In the genomic region with DNA sequence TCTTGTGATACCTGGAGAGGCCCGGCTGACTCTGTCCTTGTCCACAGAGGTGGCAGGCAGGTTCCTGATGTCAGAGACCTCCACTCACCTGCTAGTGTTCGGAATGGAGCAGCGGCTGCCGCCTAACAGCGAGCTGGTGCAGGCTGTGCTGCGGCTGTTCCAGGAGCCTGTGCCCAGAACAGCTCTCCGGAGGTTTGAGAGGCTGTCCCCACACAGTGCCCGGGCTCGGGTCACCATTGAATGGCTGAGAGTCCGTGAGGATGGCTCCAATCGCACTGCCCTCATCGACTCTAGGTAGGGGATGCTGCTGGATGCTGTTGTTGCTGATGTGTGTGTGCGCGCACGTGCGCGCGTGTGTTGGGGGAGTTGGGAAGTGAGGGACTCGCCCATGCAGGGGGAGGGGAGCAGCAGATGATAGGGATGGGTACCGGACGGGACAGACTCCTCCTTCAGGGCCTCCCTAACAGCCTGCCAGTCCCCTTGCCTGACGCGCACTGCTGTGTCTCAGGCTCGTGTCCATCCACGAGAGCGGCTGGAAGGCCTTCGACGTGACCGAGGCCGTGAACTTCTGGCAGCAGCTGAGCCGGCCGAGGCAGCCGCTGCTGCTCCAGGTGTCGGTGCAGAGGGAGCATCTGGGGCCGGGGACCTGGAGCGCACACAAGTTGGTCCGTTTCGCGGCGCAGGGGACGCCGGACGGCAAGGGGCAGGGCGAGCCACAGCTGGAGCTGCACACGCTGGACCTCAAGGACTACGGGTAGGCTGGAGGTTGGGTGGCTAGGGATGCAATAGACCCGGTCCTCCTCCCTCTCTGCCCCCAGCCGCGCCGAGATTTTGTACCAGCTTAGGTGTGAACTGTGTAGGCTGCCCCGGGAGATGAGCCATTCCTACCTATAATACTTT, we compare ENCODE assay signal across 10 mouse cellular contexts. TPM values are rescaled to one million over a fixed set of nuclear protein-coding genes. Genes with fewer than 3 reads are reported as not detected.
DNase-seq lines count a peak whose midpoint lies in the region; ATAC-seq lines count a peak whose summit lies in the region.
"Not testable (repeated sequence)": the region's sequence is repeated elsewhere in the genome, so short reads cannot be mapped to it uniquely, and the experiment has no call there.
"Had no signal": no experiment of that assay in that cellular context is flagged by ENCODE, and none has a peak within 500 bp of the region (broad histone marks: within the 10 kb centered on the region; RNA-seq: fewer than 3 reads in every experiment).

No protein-coding gene starts in this region.

- WGBS in embryonic facial prominence, embryonic 11.5 days, result 4% methylated on average over 42 of the region's 51 CpGs
- 6% methylated on average over 42 of the region's 51 CpGs for WGBS in forebrain, embryonic 16.5 days
- WGBS in hindbrain, embryonic 11.5 days, result 5% methylated on average over 43 of the region's 51 CpGs
- WGBS in kidney, embryonic 16.5 days, result 8% methylated on average over 45 of the region's 51 CpGs
- 5% methylated on average over 51 of the region's 51 CpGs for WGBS in lung, embryonic 15.5 days
- 4% methylated on average over 49 of the region's 51 CpGs for WGBS in midbrain, embryonic 15.5 days
- 6% methylated on average over 41 of the region's 51 CpGs for WGBS in stomach, embryonic 14.5 days

- not testable (repeated sequence) for H3K27ac ChIP-seq in embryonic facial prominence, embryonic 11.5 days (replicated peaks; ENCODE audit: low read depth, low read length); forebrain, embryonic 16.5 days (ENCODE audit: low read length); hindbrain, embryonic 11.5 days (ENCODE audit: low read depth, low read length); kidney, embryonic 16.5 days (ENCODE audit: low read length); lung, embryonic 15.5 days; midbrain, embryonic 15.5 days; stomach, embryonic 14.5 days (ENCODE audit: low read length)

- not testable (repeated sequence) for H3K4me1 ChIP-seq in embryonic facial prominence, embryonic 11.5 days (ENCODE audit: control insufficient read depth, insufficient read depth, low read length); forebrain, embryonic 16.5 days (replicated peaks; ENCODE audit: control insufficient read depth, insufficient read depth, low read length); hindbrain, embryonic 11.5 days (replicated peaks; ENCODE audit: control insufficient read depth, insufficient read depth, low read length); kidney, embryonic 16.5 days (ENCODE audit: insufficient read depth, low read length); lung, embryonic 15.5 days; midbrain, embryonic 15.5 days; stomach, embryonic 14.5 days (ENCODE audit: control insufficient read depth, insufficient read depth, low read length)

- H3K9ac ChIP-seq in embryonic facial prominence, embryonic 11.5 days (replicated peaks; ENCODE audit: low read length); forebrain, embryonic 16.5 days (replicated peaks; ENCODE audit: low read depth, low read length); hindbrain, embryonic 11.5 days (ENCODE audit: low read depth, low read length); kidney, embryonic 16.5 days (replicated peaks; ENCODE audit: low read length); lung, embryonic 15.5 days; midbrain, embryonic 15.5 days; stomach, embryonic 14.5 days (replicated peaks; ENCODE audit: low read depth, low read length): not testable (repeated sequence)

- not testable (repeated sequence) for H3K9me3 ChIP-seq in embryonic facial prominence, embryonic 11.5 days (replicated peaks; ENCODE audit: control insufficient read depth, low read length); forebrain, embryonic 16.5 days (ENCODE audit: control insufficient read depth, low read length); hindbrain, embryonic 11.5 days (ENCODE audit: control insufficient read depth, low read length); kidney, embryonic 16.5 days (ENCODE audit: low read length); lung, embryonic 15.5 days; midbrain, embryonic 15.5 days; stomach, embryonic 14.5 days (ENCODE audit: control insufficient read depth, low read depth, low read length)

- not testable (repeated sequence) for H3K36me3 ChIP-seq in embryonic facial prominence, embryonic 11.5 days (replicated peaks; ENCODE audit: control insufficient read depth, insufficient read depth, low read depth, low read length); forebrain, embryonic 16.5 days (ENCODE audit: control insufficient read depth, insufficient read depth); hindbrain, embryonic 11.5 days (ENCODE audit: control insufficient read depth, insufficient read depth, low read length); kidney, embryonic 16.5 days (ENCODE audit: insufficient read depth, low read length); lung, embryonic 15.5 days; midbrain, embryonic 15.5 days (replicated peaks); stomach, embryonic 14.5 days (ENCODE audit: control insufficient read depth, insufficient read depth, low read length)

- not testable (repeated sequence) for H3K4me3 ChIP-seq in embryonic facial prominence, embryonic 11.5 days (ENCODE audit: low read depth, low read length)
- peak overlapping the region; percentile 35 for H3K4me3 ChIP-seq in forebrain, embryonic 16.5 days (replicated peaks; ENCODE audit: low read length)
- peak overlapping the region; percentile 13; the same call in 1 of the 2 replicates for H3K4me3 ChIP-seq in hindbrain, embryonic 11.5 days (ENCODE audit: low read depth, low read length)
- H3K4me3 ChIP-seq in kidney, embryonic 16.5 days (ENCODE audit: low read length), result peak overlapping the region; percentile 27
- peak overlapping the region; percentile 10; the same call in 1 of the 2 replicates for H3K4me3 ChIP-seq in lung, embryonic 15.5 days
- peak overlapping the region; percentile 24 for H3K4me3 ChIP-seq in midbrain, embryonic 15.5 days
- H3K4me3 ChIP-seq in stomach, embryonic 14.5 days (ENCODE audit: low read depth, low read length), result peak overlapping the region; percentile 19

- peak; percentile 57; the same call in 1 of the 2 replicates for ATAC-seq in embryonic facial prominence, embryonic 11.5 days (replicated peaks; ENCODE audit: insufficient number of reproducible peaks, low FRiP score, low TSS enrichment, low read depth)
- ATAC-seq in forebrain, embryonic 16.5 days, result peak; percentile 68
- peak; percentile 43 for ATAC-seq in hindbrain, embryonic 11.5 days (ENCODE audit: low FRiP score)
- peak; percentile 43; the same call in 1 of the 2 replicates for ATAC-seq in kidney, embryonic 16.5 days (ENCODE audit: low FRiP score, low TSS enrichment)
- not testable (repeated sequence) for ATAC-seq in lung, embryonic 15.5 days (ENCODE audit: borderline replicate concordance, extremely low read depth, low FRiP score, low TSS enrichment)
- ATAC-seq in midbrain, embryonic 15.5 days (replicated peaks), result 0 out of 2 replicates have a peak, but pooled peaks have one; percentile 39
- peak; percentile 26; the same call in 1 of the 2 replicates for ATAC-seq in stomach, embryonic 14.5 days (ENCODE audit: insufficient number of reproducible peaks, insufficient read depth, low FRiP score, low read depth)

- H3K4me2 ChIP-seq in embryonic facial prominence, embryonic 11.5 days (ENCODE audit: low read depth, low read length), result peak overlapping the region; percentile 13; the same call in 1 of the 2 replicates
- H3K4me2 ChIP-seq in forebrain, embryonic 16.5 days (ENCODE audit: low read length), result peak overlapping the region; percentile 41
- H3K4me2 ChIP-seq in hindbrain, embryonic 11.5 days (replicated peaks; ENCODE audit: low read depth, low read length), result peak overlapping the region; percentile 19; the same call in 1 of the 2 replicates
- peak overlapping the region; percentile 36 for H3K4me2 ChIP-seq in kidney, embryonic 16.5 days (replicated peaks; ENCODE audit: low read depth, low read length)
- peak overlapping the region; percentile 37 for H3K4me2 ChIP-seq in lung, embryonic 15.5 days
- H3K4me2 ChIP-seq in midbrain, embryonic 15.5 days, result peak overlapping the region; percentile 37
- H3K4me2 ChIP-seq in stomach, embryonic 14.5 days (replicated peaks; ENCODE audit: low read depth, low read length), result peak overlapping the region; percentile 28; the same call in 1 of the 2 replicates

- peaks cover 10% of the 10 kb centered on the region for H3K27me3 ChIP-seq in embryonic facial prominence, embryonic 11.5 days (ENCODE audit: control insufficient read depth, insufficient read depth, low read length)
- peaks cover 11% of the 10 kb centered on the region for H3K27me3 ChIP-seq in forebrain, embryonic 16.5 days (replicated peaks; ENCODE audit: control insufficient read depth, insufficient read depth, low read length)
- H3K27me3 ChIP-seq in hindbrain, embryonic 11.5 days (ENCODE audit: control insufficient read depth, insufficient read depth, low read length), result peaks cover 15% of the 10 kb centered on the region; the same call in 1 of the 2 replicates
- peaks cover 26% of the 10 kb centered on the region for H3K27me3 ChIP-seq in kidney, embryonic 16.5 days (ENCODE audit: insufficient read depth, low read length)
- peaks cover 42% of the 10 kb centered on the region for H3K27me3 ChIP-seq in lung, embryonic 15.5 days
- peaks cover 26% of the 10 kb centered on the region for H3K27me3 ChIP-seq in midbrain, embryonic 15.5 days (replicated peaks)
- not testable (repeated sequence) for H3K27me3 ChIP-seq in stomach, embryonic 14.5 days (ENCODE audit: control insufficient read depth, insufficient read depth, low read length)

- DNase-seq in R1 (ENCODE audit: low read depth, low spot score), result peak; percentile 64
- not testable (repeated sequence) for DNase-seq in embryonic facial prominence, embryonic 11.5 days (ENCODE audit: low spot score)
- peak; percentile 37 for DNase-seq in hindbrain, embryonic 11.5 days (ENCODE audit: low spot score)

RNA-seq across cellular contexts. Expression of gene Lefty2, which starts 1.4 kb away (rescaled TPM):
- polyA plus RNA-seq in embryonic facial prominence, embryonic 11.5 days (2014; fragmentation: Nextera tagmentation; extraction: Ambion mirVana), result 0.08 TPM in 1 of 2 replicates, not detected in the other
- polyA plus RNA-seq in forebrain, embryonic 16.5 days (2015; fragmentation: Nextera tagmentation; extraction: Ambion mirVana), result 4.1 and 6.6 TPM in 2 replicates
- not detected in 2 replicates for polyA plus RNA-seq in hindbrain, embryonic 11.5 days (2014; fragmentation: Nextera tagmentation; extraction: Ambion mirVana)
- 0.12 TPM in 1 of 2 replicates, not detected in the other for polyA plus RNA-seq in kidney, embryonic 16.5 days (2015; fragmentation: Nextera tagmentation; extraction: Ambion mirVana)
- 0.17 TPM in 1 of 2 replicates, not detected in the other for polyA plus RNA-seq in lung, embryonic 15.5 days (2015; fragmentation: Nextera tagmentation; extraction: Ambion mirVana)
- polyA plus RNA-seq in midbrain, embryonic 15.5 days (2015; fragmentation: Nextera tagmentation; extraction: Ambion mirVana), result 2.4 and 2.5 TPM in 2 replicates
- 0.14 TPM in 1 of 2 replicates, not detected in the other for polyA plus RNA-seq in stomach, embryonic 14.5 days (2014; fragmentation: Nextera tagmentation; extraction: Ambion mirVana)
- polyA plus RNA-seq: liver, adult 2 months; spleen, adult 2 months had no signal

RNA-seq across cellular contexts. Expression of gene Pycr2, which starts 9.8 kb away (rescaled TPM):
- polyA plus RNA-seq in embryonic facial prominence, embryonic 11.5 days (2014; fragmentation: Nextera tagmentation; extraction: Ambion mirVana), result 92.7 and 106 TPM in 2 replicates
- polyA plus RNA-seq in forebrain, embryonic 16.5 days (2015; fragmentation: Nextera tagmentation; extraction: Ambion mirVana), result 78.8 and 84.8 TPM in 2 replicates
- polyA plus RNA-seq in hindbrain, embryonic 11.5 days (2014; fragmentation: Nextera tagmentation; extraction: Ambion mirVana), result 81.2 and 88.5 TPM in 2 replicates
- 111 TPM in 2 replicates for polyA plus RNA-seq in kidney, embryonic 16.5 days (2015; fragmentation: Nextera tagmentation; extraction: Ambion mirVana)
- polyA plus RNA-seq in lung, embryonic 15.5 days (2015; fragmentation: Nextera tagmentation; extraction: Ambion mirVana), result 89.9 and 90.0 TPM in 2 replicates
- 76.7 and 79.8 TPM in 2 replicates for polyA plus RNA-seq in midbrain, embryonic 15.5 days (2015; fragmentation: Nextera tagmentation; extraction: Ambion mirVana)
- polyA plus RNA-seq in stomach, embryonic 14.5 days (2014; fragmentation: Nextera tagmentation; extraction: Ambion mirVana), result 86.0 and 92.3 TPM in 2 replicates

RNA-seq across cellular contexts. Expression of gene Lefty1, which starts 40.5 kb away (rescaled TPM):
- 0.33 and 0.38 TPM in 2 replicates for polyA plus RNA-seq in embryonic facial prominence, embryonic 11.5 days (2014; fragmentation: Nextera tagmentation; extraction: Ambion mirVana)
- polyA plus RNA-seq in forebrain, embryonic 16.5 days (2015; fragmentation: Nextera tagmentation; extraction: Ambion mirVana), result 0.30 and 0.39 TPM in 2 replicates
- 0.39 and 0.90 TPM in 2 replicates for polyA plus RNA-seq in hindbrain, embryonic 11.5 days (2014; fragmentation: Nextera tagmentation; extraction: Ambion mirVana)
- 1.2 TPM in 2 replicates for polyA plus RNA-seq in kidney, embryonic 16.5 days (2015; fragmentation: Nextera tagmentation; extraction: Ambion mirVana)
- 1.2 and 1.7 TPM in 2 replicates for polyA plus RNA-seq in lung, embryonic 15.5 days (2015; fragmentation: Nextera tagmentation; extraction: Ambion mirVana)
- polyA plus RNA-seq in midbrain, embryonic 15.5 days (2015; fragmentation: Nextera tagmentation; extraction: Ambion mirVana), result 0.22 and 0.28 TPM in 2 replicates
- 1.8 and 3.6 TPM in 2 replicates for polyA plus RNA-seq in stomach, embryonic 14.5 days (2014; fragmentation: Nextera tagmentation; extraction: Ambion mirVana)

RNA-seq across cellular contexts. Expression of gene Sde2, which starts 43.4 kb away (rescaled TPM):
- polyA plus RNA-seq in embryonic facial prominence, embryonic 11.5 days (2014; fragmentation: Nextera tagmentation; extraction: Ambion mirVana), result 38.2 and 38.6 TPM in 2 replicates
- polyA plus RNA-seq in forebrain, embryonic 16.5 days (2015; fragmentation: Nextera tagmentation; extraction: Ambion mirVana), result 36.6 and 41.9 TPM in 2 replicates
- 33.8 and 34.7 TPM in 2 replicates for polyA plus RNA-seq in hindbrain, embryonic 11.5 days (2014; fragmentation: Nextera tagmentation; extraction: Ambion mirVana)
- polyA plus RNA-seq in kidney, embryonic 16.5 days (2015; fragmentation: Nextera tagmentation; extraction: Ambion mirVana), result 41.4 and 42.8 TPM in 2 replicates
- polyA plus RNA-seq in lung, embryonic 15.5 days (2015; fragmentation: Nextera tagmentation; extraction: Ambion mirVana), result 33.7 and 36.6 TPM in 2 replicates
- polyA plus RNA-seq in midbrain, embryonic 15.5 days (2015; fragmentation: Nextera tagmentation; extraction: Ambion mirVana), result 29.0 and 30.9 TPM in 2 replicates
- polyA plus RNA-seq in stomach, embryonic 14.5 days (2014; fragmentation: Nextera tagmentation; extraction: Ambion mirVana), result 34.7 and 35.2 TPM in 2 replicates

RNA-seq across cellular contexts. Expression of gene Tmem63a, which starts 47.8 kb away (rescaled TPM):
- 3.1 TPM in 2 replicates for polyA plus RNA-seq in embryonic facial prominence, embryonic 11.5 days (2014; fragmentation: Nextera tagmentation; extraction: Ambion mirVana)
- 1.3 and 2.0 TPM in 2 replicates for polyA plus RNA-seq in forebrain, embryonic 16.5 days (2015; fragmentation: Nextera tagmentation; extraction: Ambion mirVana)
- polyA plus RNA-seq in hindbrain, embryonic 11.5 days (2014; fragmentation: Nextera tagmentation; extraction: Ambion mirVana), result 3.0 and 3.4 TPM in 2 replicates
- 11.8 and 13.1 TPM in 2 replicates for polyA plus RNA-seq in kidney, embryonic 16.5 days (2015; fragmentation: Nextera tagmentation; extraction: Ambion mirVana)
- polyA plus RNA-seq in lung, embryonic 15.5 days (2015; fragmentation: Nextera tagmentation; extraction: Ambion mirVana), result 13.9 and 15.4 TPM in 2 replicates
- 1.4 and 1.8 TPM in 2 replicates for polyA plus RNA-seq in midbrain, embryonic 15.5 days (2015; fragmentation: Nextera tagmentation; extraction: Ambion mirVana)
- polyA plus RNA-seq in stomach, embryonic 14.5 days (2014; fragmentation: Nextera tagmentation; extraction: Ambion mirVana), result 14.8 and 17.9 TPM in 2 replicates
